Mouse (Mus musculus) brown adipose tissue, adult 24 weeks (tissue): ENCODE data around the gene Cyp2c70. TPM values are rescaled to one million over a fixed set of nuclear protein-coding genes. Genes with fewer than 3 reads are reported as not detected.
"Not testable (repeated sequence)": the region's sequence is repeated elsewhere in the genome, so short reads cannot be mapped to it uniquely, and the experiment has no call there.

Experiments
- H3K27ac ChIP-seq: fragments of 200-500 bp; replicated peaks from 2 replicates; pipeline ENCODE4 v1.5.1; 2012; ENCODE audit warnings: low read depth, mild to moderate bottlenecking, low read length
- H3K4me1 ChIP-seq: fragments of 200-500 bp; 2 replicates; pipeline ENCODE4 v1.6.1; 2012; ENCODE audit warnings: low read length, mixed read lengths; ENCODE audit not compliant: control insufficient read depth, insufficient read depth, insufficient read length
- H3K4me3 ChIP-seq: fragments of 200-500 bp; 2 replicates; pipeline ENCODE4 v1.5.1; 2012; ENCODE audit warnings: low read depth, mild to moderate bottlenecking, low read length, moderate library complexity; ENCODE audit not compliant: insufficient read depth
- polyA plus RNA-seq: library from polyadenylated mRNA; stranded (reverse); fragments of >200 nt; gene quantifications from 2 replicates; pipeline ENCODE4 v1.2.4, GENCODE M21; 2012; ENCODE audit not compliant: missing spikeins, insufficient read depth, insufficient read length

The Cyp2c70 gene
- polyA plus RNA-seq, 1 experiment, result not detected

DNA sequence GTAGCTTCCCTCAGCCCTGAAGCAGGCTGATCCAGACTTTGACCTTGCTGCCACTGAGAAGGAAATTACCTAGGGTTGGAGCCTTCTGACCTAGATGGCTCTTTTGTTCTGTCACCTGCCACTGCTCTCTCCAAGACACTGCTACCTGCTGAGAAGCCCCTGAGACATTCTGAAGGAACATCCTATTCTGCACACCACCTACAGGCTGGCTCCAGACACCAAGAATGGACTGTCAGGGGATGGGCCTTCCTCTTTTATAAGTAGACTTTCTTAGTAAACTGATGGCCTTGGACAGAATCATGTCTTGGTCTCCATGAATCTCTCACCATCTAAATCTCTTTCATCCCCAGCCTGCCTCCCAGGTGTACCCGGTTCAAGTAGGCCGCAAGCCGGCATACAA is 62.0 kb downstream of the Cyp2c70 start:
- not testable (repeated sequence) for H3K4me1 ChIP-seq, H3K4me3 ChIP-seq, H3K27ac ChIP-seq

DNA sequence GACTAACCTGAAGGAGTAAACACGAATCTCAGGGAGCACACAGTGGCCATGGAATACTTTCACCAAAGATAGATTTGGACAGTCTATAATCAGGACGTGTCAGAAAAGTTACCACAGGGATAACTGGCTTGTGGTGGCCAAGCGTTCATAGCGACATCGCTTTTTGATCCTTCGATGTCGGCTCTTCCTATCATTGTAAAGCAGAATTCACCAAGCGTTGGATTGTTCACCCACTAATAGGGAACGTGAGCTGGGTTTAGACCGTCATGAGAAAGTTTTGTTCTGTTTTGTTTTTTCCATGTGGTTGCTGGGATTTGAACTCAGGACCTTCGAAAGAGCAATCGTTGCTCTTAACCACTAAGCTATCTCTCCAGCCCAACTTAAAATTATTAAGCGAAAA is 67.5 kb downstream of the Cyp2c70 start:
- H3K27ac ChIP-seq, H3K4me1 ChIP-seq, H3K4me3 ChIP-seq: not testable (repeated sequence)

Other genes starting within 250 kb of the Cyp2c70 start
- gene Cyp2c37, start 194.9 kb downstream of the Cyp2c70 start, polyA plus RNA-seq, result not detected in 2 replicates
- gene Cyp2c54, start 113.5 kb downstream of the Cyp2c70 start, polyA plus RNA-seq, result not detected in 2 replicates
- gene Cyp2c50, start 97.6 kb downstream of the Cyp2c70 start, polyA plus RNA-seq, result 1.0 TPM in 1 of 2 replicates, not detected in the other
- gene Pdlim1, start 84.5 kb upstream of the Cyp2c70 start, polyA plus RNA-seq, result 14.0 and 20.5 TPM in 2 replicates